Mouse (Mus musculus) liver, embryonic 12.5 days (tissue): ENCODE data around the gene Alox12e. TPM values are rescaled to one million over a fixed set of nuclear protein-coding genes. Genes with fewer than 3 reads are reported as not detected.

Source experiments
- ATAC-seq: fragments of 200-750 bp; cut with Nextera tagmentation; 2 replicates; pipeline ENCODE4 v1.8.0; 2017; ENCODE audit warnings: moderate number of reproducible peaks, mild to moderate bottlenecking, moderate library complexity
- H3K27ac ChIP-seq: fragments of 300-500 bp; sonication (generic); 2 replicates; pipeline ENCODE4 v1.5.1; 2016; ENCODE audit warnings: mild to moderate bottlenecking
- H3K27me3 ChIP-seq: fragments of 300-500 bp; sonication (generic); replicated peaks from 2 replicates; pipeline ENCODE4 v1.6.1; 2016; ENCODE audit warnings: mild to moderate bottlenecking, moderate library complexity
- H3K36me3 ChIP-seq: fragments of 300-500 bp; sonication (generic); 2 replicates; pipeline ENCODE4 v1.6.1; 2016; ENCODE audit warnings: mild to moderate bottlenecking, moderate library complexity
- H3K4me1 ChIP-seq: fragments of 300-500 bp; sonication (generic); 2 replicates; pipeline ENCODE4 v1.6.1; 2016
- H3K4me2 ChIP-seq: fragments of 300-500 bp; sonication (generic); 2 replicates; pipeline ENCODE4 v1.6.1; 2016; ENCODE audit warnings: mild to moderate bottlenecking, moderate library complexity
- H3K4me3 ChIP-seq: fragments of 300-500 bp; sonication (generic); 2 replicates; pipeline ENCODE4 v1.5.1; 2016; ENCODE audit warnings: mild to moderate bottlenecking, moderate library complexity
- H3K9ac ChIP-seq: fragments of 300-500 bp; sonication (generic); 2 replicates; pipeline ENCODE4 v1.6.1; 2016; ENCODE audit warnings: mild to moderate bottlenecking, moderate library complexity
- H3K9me3 ChIP-seq: fragments of 300-500 bp; sonication (generic); replicated peaks from 2 replicates; pipeline ENCODE4 v1.6.1; 2016; ENCODE audit warnings: mild to moderate bottlenecking, moderate library complexity
- WGBS: fragments of 180-500 bp; shearing (Covaris S2); methylation state at CpG from one replicate; pipeline ENCODE4 v1.1.7; 2016; ENCODE audit not compliant: insufficient replicate concordance; 5-methylcytosine and 5-hydroxymethylcytosine counted together
- polyA plus RNA-seq: library from polyadenylated mRNA; unstranded; fragments of >200 nt; fragmentation: Nextera tagmentation; extraction: Ambion mirVana; gene quantifications from 2 replicates; pipeline ENCODE4 v1.2.1, GENCODE M21; 2016

Alox12e gene
- polyA plus RNA-seq, 1 experiment from 2014 or later: 0.20 TPM

GRCm38 (mm10) chr11:70313833-70314232, 8.6 kb downstream of the Alox12e start:
- Histone ChIP-seq H3K9me3 (no peaks in the 10 kb centered on the region), H3K4me3 (no peak overlapping the region), H3K27me3 (peaks cover 25% of the 10 kb centered on the region; the same call in 1 of the 2 replicates), H3K4me1 (no peaks in the 10 kb centered on the region), H3K4me2 (no peak overlapping the region), H3K36me3 (no peaks in the 10 kb centered on the region), H3K9ac (no peak overlapping the region), H3K27ac (no peak overlapping the region)
- WGBS: 27% methylated on average over 7 of the region's 7 CpGs
- no peak for ATAC-seq

- ATAC-seq: no peak
- Histone ChIP-seq H3K4me3 (no peak overlapping the region), H3K4me1 (peaks cover 11% of the 10 kb centered on the region; the same call in 1 of the 2 replicates), H3K27me3 (peaks cover 4% of the 10 kb centered on the region; the same call in 1 of the 2 replicates), H3K27ac (no peak overlapping the region), H3K9me3 (no peaks in the 10 kb centered on the region), H3K4me2 (no peak overlapping the region), H3K36me3 (no peaks in the 10 kb centered on the region), H3K9ac (no peak overlapping the region)
- whole genome bisulfite sequencing: 13% methylated on average over 9 of the region's 9 CpGs
Observed at GRCm38 (mm10) chr11:70309341-70309740, 13.1 kb downstream of the Alox12e start.

GRCm38 (mm10) chr11:70308296-70308695, 14.1 kb downstream of the Alox12e start:
- H3K4me3 ChIP-seq: no peak overlapping the region
- no peak overlapping the region for H3K27ac ChIP-seq
- no peaks in the 10 kb centered on the region for H3K36me3 ChIP-seq
- no peak overlapping the region for H3K9ac ChIP-seq
- peaks cover 4% of the 10 kb centered on the region; the same call in 1 of the 2 replicates for H3K27me3 ChIP-seq
- WGBS: 86% methylated on average over 2 of the region's 2 CpGs
- no peak for ATAC-seq
- peaks cover 11% of the 10 kb centered on the region; the same call in 1 of the 2 replicates for H3K4me1 ChIP-seq
- no peak overlapping the region for H3K4me2 ChIP-seq
- H3K9me3 ChIP-seq: no peaks in the 10 kb centered on the region

GRCm38 (mm10) chr11:70306159-70306558, 16.3 kb downstream of the Alox12e start:
- H3K36me3 ChIP-seq: no peaks in the 10 kb centered on the region
- no peak overlapping the region for H3K4me3 ChIP-seq
- H3K4me1 ChIP-seq: peaks cover 11% of the 10 kb centered on the region; the same call in 1 of the 2 replicates
- no peak for ATAC-seq
- no peaks in the 10 kb centered on the region for H3K9me3 ChIP-seq
- peak overlapping the region; percentile 26; the same call in 1 of the 2 replicates for H3K27ac ChIP-seq
- no peak overlapping the region for H3K9ac ChIP-seq
- no peak overlapping the region for H3K4me2 ChIP-seq
- no peaks in the 10 kb centered on the region for H3K27me3 ChIP-seq
- WGBS: 14% methylated on average over 7 of the region's 7 CpGs

- WGBS: 25% methylated on average over 4 of the region's 4 CpGs
- Histone ChIP-seq H3K9me3 (no peaks in the 10 kb centered on the region), H3K27ac (peak overlapping the region; percentile 52; the same call in 1 of the 2 replicates), H3K27me3 (no peaks in the 10 kb centered on the region), H3K36me3 (no peaks in the 10 kb centered on the region), H3K4me2 (no peak overlapping the region), H3K4me1 (peaks cover 11% of the 10 kb centered on the region; the same call in 1 of the 2 replicates), H3K4me3 (no peak overlapping the region), H3K9ac (no peak overlapping the region)
- ATAC-seq: no peak
Observed at GRCm38 (mm10) chr11:70302293-70302692, 20.1 kb downstream of the Alox12e start.

GRCm38 (mm10) chr11:70297836-70298454, 24.5 kb downstream of the Alox12e start:
- peak overlapping the region; percentile 54 for H3K27ac ChIP-seq
- H3K27me3 ChIP-seq: no peaks in the 10 kb centered on the region
- no peak for ATAC-seq
- WGBS: 13% methylated on average over 12 of the region's 12 CpGs
- no peaks in the 10 kb centered on the region for H3K4me1 ChIP-seq
- H3K4me2 ChIP-seq: 0 out of 2 replicates have a peak overlapping the region, but pooled peaks have one; percentile 6
- no peaks in the 10 kb centered on the region for H3K36me3 ChIP-seq
- H3K9ac ChIP-seq: no peak overlapping the region
- H3K4me3 ChIP-seq: no peak overlapping the region
- no peaks in the 10 kb centered on the region for H3K9me3 ChIP-seq

- no peaks in the 10 kb centered on the region for H3K36me3 ChIP-seq
- no peaks in the 10 kb centered on the region for H3K4me1 ChIP-seq
- no peak overlapping the region for H3K9ac ChIP-seq
- peak overlapping the region; percentile 54 for H3K27ac ChIP-seq
- H3K9me3 ChIP-seq: no peaks in the 10 kb centered on the region
- H3K4me3 ChIP-seq: no peak overlapping the region
- H3K27me3 ChIP-seq: no peaks in the 10 kb centered on the region
- H3K4me2 ChIP-seq: 0 out of 2 replicates have a peak overlapping the region, but pooled peaks have one; percentile 6
- 24% methylated on average over 4 of the region's 4 CpGs for WGBS
- ATAC-seq: no peak
Observed at GRCm38 (mm10) chr11:70297405-70297804, 25.0 kb downstream of the Alox12e start.

- Histone ChIP-seq H3K4me1 (no peaks in the 10 kb centered on the region), H3K27me3 (no peaks in the 10 kb centered on the region; the same call in 1 of the 2 replicates), H3K27ac (no peak overlapping the region), H3K4me3 (no peak overlapping the region), H3K36me3 (no peaks in the 10 kb centered on the region), H3K4me2 (no peak overlapping the region), H3K9me3 (no peaks in the 10 kb centered on the region), H3K9ac (no peak overlapping the region)
- ATAC-seq: no peak
- 74% methylated on average over 6 of the region's 6 CpGs for WGBS
Observed at GRCm38 (mm10) chr11:70293881-70294280, 28.5 kb downstream of the Alox12e start.

GRCm38 (mm10) chr11:70291235-70291634, 31.2 kb downstream of the Alox12e start:
- Histone ChIP-seq H3K27ac (no peak overlapping the region), H3K27me3 (no peaks in the 10 kb centered on the region; the same call in 1 of the 2 replicates), H3K9ac (no peak overlapping the region), H3K4me1 (no peaks in the 10 kb centered on the region), H3K9me3 (no peaks in the 10 kb centered on the region), H3K36me3 (no peaks in the 10 kb centered on the region), H3K4me2 (no peak overlapping the region), H3K4me3 (no peak overlapping the region)
- 62% methylated on average over 6 of the region's 6 CpGs for WGBS
- no peak for ATAC-seq

- Histone ChIP-seq H3K27ac (no peak overlapping the region), H3K27me3 (no peaks in the 10 kb centered on the region; the same call in 1 of the 2 replicates), H3K4me1 (no peaks in the 10 kb centered on the region), H3K9ac (no peak overlapping the region), H3K4me3 (no peak overlapping the region), H3K9me3 (no peaks in the 10 kb centered on the region), H3K4me2 (no peak overlapping the region), H3K36me3 (no peaks in the 10 kb centered on the region)
- ATAC-seq: no peak
- 43% methylated on average over 6 of the region's 6 CpGs for WGBS
Observed at GRCm38 (mm10) chr11:70289236-70289635, 33.2 kb downstream of the Alox12e start.

- no peak overlapping the region for H3K4me2 ChIP-seq
- H3K36me3 ChIP-seq: no peaks in the 10 kb centered on the region
- no peaks in the 10 kb centered on the region for H3K9me3 ChIP-seq
- no peak for ATAC-seq
- no peaks in the 10 kb centered on the region for H3K4me1 ChIP-seq
- H3K27ac ChIP-seq: no peak overlapping the region
- no peak overlapping the region for H3K9ac ChIP-seq
- H3K27me3 ChIP-seq: peaks cover under 1% of the 10 kb centered on the region; the same call in 1 of the 2 replicates
- WGBS: 79% methylated on average over 10 of the region's 10 CpGs
- H3K4me3 ChIP-seq: no peak overlapping the region
Observed at GRCm38 (mm10) chr11:70288102-70288501, 34.3 kb downstream of the Alox12e start.

- WGBS: 58% methylated on average over 5 of the region's 5 CpGs
- H3K36me3 ChIP-seq: no peaks in the 10 kb centered on the region
- no peak overlapping the region for H3K27ac ChIP-seq
- no peak overlapping the region for H3K4me2 ChIP-seq
- no peaks in the 10 kb centered on the region for H3K4me1 ChIP-seq
- no peak overlapping the region for H3K9ac ChIP-seq
- no peak for ATAC-seq
- H3K4me3 ChIP-seq: no peak overlapping the region
- no peaks in the 10 kb centered on the region for H3K9me3 ChIP-seq
- H3K27me3 ChIP-seq: peaks cover 4% of the 10 kb centered on the region; the same call in 1 of the 2 replicates
Observed at GRCm38 (mm10) chr11:70285686-70286085, 36.7 kb downstream of the Alox12e start.
